Mouse (Mus musculus): Measurements from ENCODE around the gene Tbk1. TPM values are rescaled to one million over a fixed set of nuclear protein-coding genes. Genes with fewer than 3 reads are reported as not detected.

Tbk1 gene
- polyA plus RNA-seq, 1 experiment from 2014 or later, result 28.2 TPM

Small RNA genes lying within 50 kb of the gene (microRNA-seq; reads per million reads assigned to microRNA genes)
- not detected for gene Gm24330

Other genes with a start within 250 kb of the Tbk1 start
- 16.2 and 18.2 TPM in 2 replicates for gene Tbc1d30, start 235.5 kb downstream of the Tbk1 start, polyA plus RNA-seq (2015; fragmentation: Nextera tagmentation; extraction: Ambion mirVana)
- 39.8 and 41.5 TPM in 2 replicates for gene Gns, start 221.7 kb downstream of the Tbk1 start, polyA plus RNA-seq (2015; fragmentation: Nextera tagmentation; extraction: Ambion mirVana)
- 6.7 and 7.1 TPM in 2 replicates for gene Rassf3, start 110.4 kb downstream of the Tbk1 start, polyA plus RNA-seq (2015; fragmentation: Nextera tagmentation; extraction: Ambion mirVana)
- gene Xpot, start 39.5 kb upstream of the Tbk1 start, polyA plus RNA-seq (2015; fragmentation: Nextera tagmentation; extraction: Ambion mirVana), result 25.6 and 28.7 TPM in 2 replicates
- 0.17 and 0.23 TPM in 2 replicates for gene D930020B18Rik, start 54.8 kb upstream of the Tbk1 start, polyA plus RNA-seq (2015; fragmentation: Nextera tagmentation; extraction: Ambion mirVana)
- gene BC048403, start 153.2 kb upstream of the Tbk1 start, polyA plus RNA-seq (2015; fragmentation: Nextera tagmentation; extraction: Ambion mirVana), result 2.3 and 2.8 TPM in 2 replicates